Mouse (Mus musculus) right cerebral cortex, adult 2 months (tissue): Measurements from ENCODE around the gene Abca17.

Experiments
- DNase-seq, 2 experiments: peaks; one replicate each; pipeline ENCODE4 v3.0.0; 2021 to 2022; ENCODE audit warnings: low spot score in 2 of 2

Gene Abca17

GRCm38 (mm10) chr17:24243311-24243969 is 107.4 kb downstream of the Abca17 start:
- DNase-seq = peak; percentile 30 to 33

- no peak for DNase-seq
Observed at GRCm38 (mm10) chr17:24236921-24237320, 113.9 kb downstream of the Abca17 start.

GRCm38 (mm10) chr17:24236479-24236878 is 114.4 kb downstream of the Abca17 start:
- no peak for DNase-seq

DNA sequence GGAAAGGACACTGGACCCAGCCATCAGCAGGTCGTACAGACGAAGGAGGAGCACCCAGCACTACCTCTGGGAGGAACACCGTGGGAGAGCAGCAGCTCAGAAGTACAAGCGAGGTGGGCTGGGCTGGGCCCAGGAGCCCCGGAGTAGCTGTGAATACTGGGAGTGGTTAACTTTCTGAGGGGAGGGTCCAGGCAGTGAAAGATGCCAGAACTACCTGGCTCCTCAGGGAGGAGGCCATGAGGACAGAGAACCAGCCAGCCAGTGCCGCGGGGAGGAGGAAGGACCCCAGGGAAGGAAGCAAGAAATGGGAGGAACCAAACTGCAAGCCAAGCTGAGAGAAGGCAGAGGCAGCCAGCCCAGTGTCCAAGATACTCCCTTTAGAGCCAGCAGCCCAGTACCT is 122.9 kb downstream of the Abca17 start:
- DNase-seq = no peak

GRCm38 (mm10) chr17:24226721-24227120 is 124.1 kb downstream of the Abca17 start:
- no peak for DNase-seq

- no peak for DNase-seq
Observed at GRCm38 (mm10) chr17:24225851-24226250, 125.0 kb downstream of the Abca17 start.

- DNase-seq = no peak
Observed at GRCm38 (mm10) chr17:24224741-24225140, 126.1 kb downstream of the Abca17 start.

- DNase-seq = no peak
Observed at GRCm38 (mm10) chr17:24223513-24223912, 127.4 kb downstream of the Abca17 start.

DNA sequence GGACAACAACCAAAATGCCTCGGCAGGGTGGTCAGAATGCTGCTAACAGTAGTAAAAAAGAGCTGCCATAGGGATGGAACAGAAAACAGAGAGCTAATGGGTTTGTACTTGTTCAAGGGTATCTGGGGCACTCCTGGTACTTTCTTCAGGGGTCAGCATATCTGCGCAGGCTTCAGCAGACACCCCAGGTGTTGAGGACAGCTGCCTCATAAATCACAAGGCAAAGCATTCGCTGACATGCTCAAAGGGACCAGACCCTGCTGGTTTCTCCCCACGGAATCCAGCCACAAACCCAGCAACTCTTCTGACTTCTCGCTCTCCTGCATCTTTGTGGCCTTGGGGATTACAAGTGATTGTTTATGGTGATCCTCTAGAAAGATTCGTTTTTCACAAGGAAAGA is 128.2 kb downstream of the Abca17 start:
- DNase-seq = no peak

GRCm38 (mm10) chr17:24220435-24221411 is 130.1 kb downstream of the Abca17 start, which contains the start of gene Tedc2:
Gene Tedc2, minus strand, starts transcription at chr17:24220851.
- peak; percentile 90 to 91 for DNase-seq

DNA sequence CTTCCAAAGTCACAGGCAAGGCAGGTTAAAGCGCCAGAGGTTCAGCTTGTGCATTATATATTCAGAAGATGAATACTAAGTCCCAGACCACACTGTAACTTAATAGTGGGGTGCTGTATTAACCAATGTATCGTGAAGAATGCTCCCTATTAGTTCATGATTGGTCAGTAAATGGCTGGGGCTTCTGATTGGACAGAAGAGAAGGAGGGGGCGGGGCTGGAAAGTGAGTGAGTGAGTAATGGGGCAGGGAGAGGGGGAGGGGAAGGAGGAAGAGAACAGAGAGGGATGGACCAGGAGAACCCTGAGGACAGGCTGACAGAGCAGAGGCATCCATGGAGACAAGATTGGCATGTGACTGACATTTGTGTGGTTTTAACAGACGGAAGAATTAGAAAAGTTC is 134.0 kb downstream of the Abca17 start:
- no peak for DNase-seq
